Mouse (Mus musculus) liver, embryonic 13.5 days (tissue): ENCODE measurements at regions not wholly inside any gene's neighbourhood (a gene's known extent, or its start where the extent isn't known, plus 50 kb on each side); places are given as distances from the start of the nearest gene placed in this dataset.

ENCODE experiments used
- ATAC-seq: fragments of 200-750 bp; cut with Nextera tagmentation; 2 replicates; pipeline ENCODE4 v1.8.0; 2017; ENCODE audit warnings: low read depth, mild to moderate bottlenecking, moderate number of reproducible peaks, moderate library complexity
- DNase-seq: peaks from one replicate; pipeline ENCODE4 v3.0.0; 2022
- H3K27ac ChIP-seq: fragments of 300-500 bp; sonication (generic); 2 replicates; pipeline ENCODE4 v1.5.1; 2015; ENCODE audit warnings: moderate library complexity, mild to moderate bottlenecking, inconsistent platforms
- H3K27me3 ChIP-seq: fragments of 300-500 bp; sonication (generic); 2 replicates; pipeline ENCODE4 v1.6.1; 2015; ENCODE audit warnings: mild to moderate bottlenecking, inconsistent platforms
- H3K36me3 ChIP-seq: fragments of 300-500 bp; sonication (generic); 2 replicates; pipeline ENCODE4 v1.6.1; 2015; ENCODE audit warnings: mild to moderate bottlenecking, inconsistent platforms
- H3K4me1 ChIP-seq: fragments of 300-500 bp; sonication (generic); replicated peaks from 2 replicates; pipeline ENCODE4 v1.6.1; 2015; ENCODE audit warnings: inconsistent platforms
- H3K4me2 ChIP-seq: fragments of 300-500 bp; sonication (generic); 2 replicates; pipeline ENCODE4 v1.6.1; 2015; ENCODE audit warnings: inconsistent platforms, mild to moderate bottlenecking, moderate library complexity
- H3K4me3 ChIP-seq: fragments of 300-500 bp; sonication (generic); replicated peaks from 2 replicates; pipeline ENCODE4 v1.5.1; 2015; ENCODE audit warnings: mild to moderate bottlenecking, inconsistent platforms
- H3K9ac ChIP-seq: fragments of 300-500 bp; sonication (generic); 2 replicates; pipeline ENCODE4 v1.6.1; 2015; ENCODE audit warnings: mild to moderate bottlenecking, inconsistent platforms
- H3K9me3 ChIP-seq: fragments of 300-500 bp; sonication (generic); replicated peaks from 2 replicates; pipeline ENCODE4 v1.6.1; 2016; ENCODE audit warnings: inconsistent platforms
- WGBS: fragments of 180-500 bp; shearing (Covaris S2); methylation state at CpG from one replicate; pipeline ENCODE4 v1.1.7; 2015; ENCODE audit not compliant: insufficient replicate concordance; 5-methylcytosine and 5-hydroxymethylcytosine counted together

- WGBS: 63% methylated on average over 14 of the region's 14 CpGs
- no peak overlapping the region for H3K9ac ChIP-seq
- no peak overlapping the region for H3K27ac ChIP-seq
These were observed 51.8 kb upstream of the Ezh2 start for GRCm38 (mm10) chr6:47646731-47647567.

DNA sequence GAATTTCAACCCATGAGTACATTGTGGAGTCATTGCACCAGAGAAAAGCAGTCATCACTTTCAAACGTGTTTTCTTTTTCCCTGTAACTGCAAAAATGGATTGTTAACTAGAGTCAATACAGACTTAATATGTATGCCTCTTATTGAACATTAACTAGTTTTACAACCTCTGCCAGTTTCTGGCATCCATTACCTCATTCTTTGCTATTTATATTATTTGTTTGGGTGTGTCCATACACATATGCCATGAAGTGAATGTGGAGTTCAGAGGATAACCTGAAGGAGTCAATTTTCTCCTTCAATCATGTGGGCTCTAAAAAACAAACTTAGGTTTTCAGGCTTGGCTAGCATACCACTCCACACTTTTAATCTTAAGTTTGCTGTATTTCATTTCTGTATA lies 50.9 kb upstream of the Ezh2 start:
- Histone ChIP-seq H3K27ac (no peak overlapping the region), H3K9me3 (no peaks in the 10 kb centered on the region), H3K4me3 (no peak overlapping the region), H3K27me3 (0 out of 2 replicates have a peak, but pooled peaks cover 3% of the 10 kb centered on the region), H3K4me2 (no peak overlapping the region), H3K9ac (no peak overlapping the region), H3K4me1 (peaks cover 14% of the 10 kb centered on the region; the same call in 1 of the 2 replicates), H3K36me3 (no peaks in the 10 kb centered on the region)
- WGBS: 40% methylated on average over 1 of the region's 1 CpGs
- ATAC-seq: no peak
- DNase-seq: no peak

More at GRCm38 (mm10) chr6:47646731-47647567, 51.8 kb upstream of the Ezh2 start:
- Histone ChIP-seq H3K9me3 (no peaks in the 10 kb centered on the region), H3K36me3 (no peaks in the 10 kb centered on the region), H3K27me3 (0 out of 2 replicates have a peak, but pooled peaks cover 3% of the 10 kb centered on the region), H3K4me3 (no peak overlapping the region), H3K4me2 (no peak overlapping the region), H3K4me1 (peaks cover 18% of the 10 kb centered on the region; the same call in 1 of the 2 replicates)
- no peak for ATAC-seq
- DNase-seq: no peak
